Mouse (Mus musculus): ENCODE measurements around the gene Sept14. TPM values are rescaled to one million over a fixed set of nuclear protein-coding genes. Genes with fewer than 3 reads are reported as not detected.

Gene Sept14
- total RNA-seq (2021): not detected

DNA sequence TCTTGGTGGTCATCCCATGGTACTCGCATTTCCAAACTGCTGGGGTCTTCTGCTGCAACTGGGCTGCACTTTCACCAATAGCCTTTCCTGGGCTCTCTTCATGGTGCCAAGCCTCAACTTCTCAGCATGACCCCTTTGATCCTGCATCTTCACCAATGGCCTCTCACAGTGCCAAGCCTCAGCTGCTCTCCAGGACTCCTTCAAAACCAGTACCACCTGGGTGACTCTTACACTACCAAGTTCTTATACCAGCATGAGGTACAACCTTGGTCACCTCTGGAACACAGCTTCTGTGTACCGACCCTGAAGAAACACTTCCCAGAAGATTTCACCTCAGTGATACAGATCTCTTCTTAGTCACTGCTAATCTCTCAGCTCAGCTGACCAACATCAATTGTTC lies at the start of gene Sept14:
Gene Sept14, minus strand, starts transcription at position 101 of the 400 bp plus-strand sequence.
- DNase-seq (ENCODE audit: low spot score in 2 of 2): no peak
- intact Hi-C loops (cut with DNase I): no loop called here

DNA sequence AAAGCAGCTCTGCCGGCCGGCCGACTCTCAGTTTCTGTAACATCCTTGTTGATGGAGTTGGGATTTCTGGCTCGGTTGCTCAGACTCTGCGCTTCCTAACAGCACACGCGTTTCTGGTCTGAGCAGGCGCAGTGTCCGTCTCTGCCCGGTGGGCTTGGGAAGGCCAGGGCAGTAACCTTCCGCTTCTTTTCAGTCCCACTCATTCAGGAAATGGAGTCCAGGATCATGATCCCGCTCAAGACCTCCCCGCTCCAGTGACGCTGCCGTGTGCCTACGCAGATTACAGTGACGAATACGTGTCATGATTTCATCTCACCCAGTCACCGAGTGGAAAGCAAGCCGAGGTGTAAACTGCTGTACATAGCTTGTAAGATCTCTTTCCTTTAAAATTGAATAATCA lies 48.6 kb upstream of the Sept14 start:
- no peak for DNase-seq (ENCODE audit: low spot score in 2 of 2)
- intact Hi-C loops (cut with DNase I): no loop called here

DNA sequence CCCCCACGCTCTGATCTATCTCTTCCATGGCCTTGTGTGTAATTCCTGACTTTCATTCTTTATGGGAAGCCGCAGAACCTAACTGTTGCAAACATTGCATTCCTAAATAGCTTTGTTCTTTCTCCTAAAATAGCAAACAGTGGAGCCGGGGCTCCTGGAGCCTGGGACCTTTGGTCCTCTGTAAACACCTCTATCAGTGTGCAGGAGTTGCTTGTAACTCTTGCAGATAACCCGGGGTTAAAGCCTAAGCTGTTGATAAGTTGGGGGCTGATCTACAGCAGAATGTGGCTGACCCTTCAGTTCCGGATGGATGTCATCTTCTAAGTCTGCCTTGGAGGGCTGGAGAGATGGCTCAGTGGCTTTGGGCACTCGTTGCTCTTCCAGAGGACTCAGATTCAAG lies 35.7 kb upstream of the Sept14 start:
- intact Hi-C loops (cut with DNase I): no loop called here
- no peak for DNase-seq (ENCODE audit: low spot score in 2 of 2)

DNA sequence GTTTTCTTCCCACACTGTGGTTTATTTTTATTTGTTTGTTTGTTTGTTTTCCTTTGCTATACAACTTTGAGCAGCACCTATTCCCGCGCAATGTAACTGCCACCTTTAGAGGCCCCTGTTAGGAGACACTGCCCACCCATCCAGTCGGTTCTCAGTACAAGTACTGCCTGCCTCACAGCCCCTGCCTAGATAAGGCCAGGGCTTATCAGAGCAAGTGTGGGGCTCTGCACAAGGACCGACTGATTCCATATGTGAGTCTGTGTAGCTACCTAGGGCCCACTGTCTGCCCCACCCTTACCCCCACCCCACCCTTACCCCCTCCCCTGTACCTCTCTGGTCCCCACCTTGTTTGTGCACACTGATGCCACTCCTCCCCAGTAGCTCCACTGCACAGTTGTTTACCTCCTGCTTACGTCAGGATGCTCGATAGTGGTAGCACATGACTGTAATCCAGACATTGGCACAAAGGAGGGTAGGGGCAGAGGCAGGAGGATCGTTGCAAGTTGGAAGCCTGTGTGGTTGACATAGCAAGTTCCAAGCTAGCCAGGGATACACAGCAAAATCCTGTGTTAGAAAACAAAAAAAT lies 34.7 kb upstream of the Sept14 start:
- DNase-seq (ENCODE audit: low spot score in 2 of 2): no peak
- intact Hi-C loops (cut with DNase I): no loop called here

DNA sequence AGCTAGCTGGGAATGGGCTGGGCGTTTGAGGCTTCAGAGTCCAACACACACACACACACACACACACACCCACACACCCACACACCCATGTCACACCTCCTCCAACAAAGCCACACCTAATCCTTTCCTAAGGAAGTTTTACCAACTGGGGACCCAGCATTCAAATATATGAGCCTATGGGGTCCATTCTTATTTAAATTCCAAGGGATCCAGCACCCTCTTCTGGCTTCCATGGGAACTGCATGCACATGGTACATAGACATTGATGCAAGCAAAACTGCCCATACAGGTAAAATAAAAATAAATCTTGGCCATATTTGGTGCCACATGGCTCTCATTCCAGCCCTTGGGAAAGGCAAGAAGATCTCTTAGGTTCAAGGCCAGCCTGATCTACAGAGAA lies 32.7 kb upstream of the Sept14 start:
- DNase-seq (ENCODE audit: low spot score in 2 of 2): peak in 1 of 2 experiments; percentile 28
- intact Hi-C loops (cut with DNase I): loop anchor here (2.0 kb wide), 1 partner anchor 128 kb away; no protein-coding TSS in a partner anchor

DNA sequence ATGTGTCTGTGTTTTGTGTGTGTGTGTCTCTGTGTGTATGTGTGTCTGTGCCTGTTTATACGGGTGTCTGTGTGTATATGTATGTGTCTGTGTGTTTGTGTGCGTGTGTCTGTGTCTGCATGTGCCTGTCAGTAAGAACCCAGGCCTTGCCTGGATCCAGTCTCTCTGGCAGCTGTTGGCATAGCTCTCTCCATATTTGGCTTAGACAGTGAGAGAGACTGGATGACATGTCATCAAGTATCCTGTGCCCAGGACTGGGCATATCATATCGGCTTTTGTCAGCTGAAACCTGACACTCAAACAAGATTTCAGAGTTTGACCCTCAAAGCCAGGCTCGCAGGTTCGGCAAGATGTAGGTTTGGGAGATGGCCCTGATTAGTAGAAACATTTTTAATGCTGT lies 22.7 kb upstream of the Sept14 start:
- no peak for DNase-seq (ENCODE audit: low spot score in 2 of 2)
- intact Hi-C loops (cut with DNase I): no loop called here

DNA sequence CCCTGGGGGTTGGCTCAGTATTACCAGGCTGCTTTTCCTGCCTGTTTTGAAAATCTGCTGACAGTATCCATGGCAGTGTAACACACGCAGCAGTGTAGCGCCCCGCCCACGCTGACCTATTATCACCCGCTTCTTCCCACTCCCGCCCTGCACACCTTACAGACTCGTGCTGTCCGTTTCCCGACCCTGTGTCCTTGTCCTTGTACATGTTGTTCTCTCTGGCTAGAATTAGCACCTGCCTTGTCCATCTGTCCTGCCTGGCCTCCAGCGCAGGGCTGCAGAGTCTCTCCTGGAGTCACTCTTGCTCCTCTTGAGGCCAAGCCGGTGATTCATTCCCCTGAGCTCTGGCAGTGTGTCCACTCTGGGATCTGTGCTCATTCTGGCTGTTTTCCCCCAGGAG lies 22.0 kb upstream of the Sept14 start:
- intact Hi-C loops (cut with DNase I): no loop called here
- DNase-seq (ENCODE audit: low spot score in 2 of 2): no peak

DNA sequence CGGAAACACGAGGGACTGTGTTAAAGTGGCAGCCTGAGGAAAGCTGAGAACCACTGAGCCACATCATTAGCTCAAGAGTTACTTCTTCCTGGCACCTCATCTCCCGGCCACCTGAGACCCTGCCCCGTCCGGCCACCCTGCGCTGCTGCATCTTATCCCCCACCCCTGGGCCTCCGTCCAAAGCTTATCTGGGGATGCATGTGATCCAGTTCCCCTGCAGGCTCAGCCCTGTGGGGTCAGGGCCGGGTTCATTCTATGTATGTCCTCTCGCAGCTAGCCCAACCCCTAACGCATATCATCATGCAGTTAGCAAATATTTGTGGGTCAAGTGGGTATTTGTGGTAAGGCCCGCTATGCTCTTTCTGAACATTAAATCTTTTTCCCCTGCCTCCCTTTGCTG lies 21.0 kb upstream of the Sept14 start:
- no peak for DNase-seq (ENCODE audit: low spot score in 2 of 2)
- intact Hi-C loops (cut with DNase I): no loop called here

DNA sequence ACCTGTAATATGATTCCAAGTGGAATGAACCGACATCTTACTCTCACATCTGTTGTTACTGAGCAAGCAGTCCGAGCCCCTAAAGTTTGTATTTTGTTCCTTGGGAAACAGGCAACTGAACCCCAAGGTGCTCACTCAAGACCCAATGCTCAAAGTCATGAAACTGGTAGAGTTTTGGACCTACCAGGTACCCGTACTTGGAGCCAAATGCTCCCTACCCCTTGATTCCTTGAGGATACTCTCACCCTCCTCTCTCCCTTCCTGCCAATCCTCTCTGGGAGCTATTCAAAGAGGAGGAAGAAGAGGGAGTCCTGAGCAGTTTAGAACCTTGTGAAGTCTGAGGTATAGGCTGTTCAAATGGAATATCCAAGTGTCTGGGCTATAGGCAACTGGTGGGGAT lies 18.5 kb upstream of the Sept14 start:
- DNase-seq (ENCODE audit: low spot score in 2 of 2): no peak
- intact Hi-C loops (cut with DNase I): no loop called here

DNA sequence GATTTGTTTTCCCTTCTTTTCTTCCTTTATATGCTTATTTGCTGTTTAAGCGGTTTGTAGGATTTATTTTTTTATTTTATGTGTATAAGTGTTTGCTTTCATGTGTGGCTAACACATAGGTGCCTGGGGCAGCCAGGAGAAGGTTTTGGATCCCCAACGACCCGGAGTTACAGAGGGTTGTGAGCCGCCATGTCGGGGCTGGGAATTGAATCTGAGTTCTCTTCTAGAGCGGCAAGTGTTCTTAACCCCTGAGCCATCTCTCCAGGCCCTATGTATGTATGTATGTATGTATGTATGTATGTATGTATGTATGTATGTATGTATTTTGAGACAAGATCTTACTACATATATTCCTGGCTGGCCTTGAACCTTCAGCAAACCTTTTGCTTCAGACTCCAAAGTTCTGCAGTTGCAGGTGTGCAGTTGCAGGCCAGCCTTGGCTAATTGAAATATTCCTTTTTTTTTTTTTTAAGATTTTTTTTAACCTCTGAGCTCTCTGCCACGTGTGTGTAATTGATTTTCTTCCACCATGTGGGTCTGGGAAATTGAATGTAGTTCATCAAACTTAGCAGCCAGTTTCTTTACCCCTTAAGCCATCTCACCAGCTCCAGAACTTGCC lies 17.6 kb upstream of the Sept14 start:
- intact Hi-C loops (cut with DNase I): loop anchor here (1.0 to 2.0 kb wide), 2 partner anchors 11 to 115 kb away; partner anchors contain the start of gene Mrps17

DNA sequence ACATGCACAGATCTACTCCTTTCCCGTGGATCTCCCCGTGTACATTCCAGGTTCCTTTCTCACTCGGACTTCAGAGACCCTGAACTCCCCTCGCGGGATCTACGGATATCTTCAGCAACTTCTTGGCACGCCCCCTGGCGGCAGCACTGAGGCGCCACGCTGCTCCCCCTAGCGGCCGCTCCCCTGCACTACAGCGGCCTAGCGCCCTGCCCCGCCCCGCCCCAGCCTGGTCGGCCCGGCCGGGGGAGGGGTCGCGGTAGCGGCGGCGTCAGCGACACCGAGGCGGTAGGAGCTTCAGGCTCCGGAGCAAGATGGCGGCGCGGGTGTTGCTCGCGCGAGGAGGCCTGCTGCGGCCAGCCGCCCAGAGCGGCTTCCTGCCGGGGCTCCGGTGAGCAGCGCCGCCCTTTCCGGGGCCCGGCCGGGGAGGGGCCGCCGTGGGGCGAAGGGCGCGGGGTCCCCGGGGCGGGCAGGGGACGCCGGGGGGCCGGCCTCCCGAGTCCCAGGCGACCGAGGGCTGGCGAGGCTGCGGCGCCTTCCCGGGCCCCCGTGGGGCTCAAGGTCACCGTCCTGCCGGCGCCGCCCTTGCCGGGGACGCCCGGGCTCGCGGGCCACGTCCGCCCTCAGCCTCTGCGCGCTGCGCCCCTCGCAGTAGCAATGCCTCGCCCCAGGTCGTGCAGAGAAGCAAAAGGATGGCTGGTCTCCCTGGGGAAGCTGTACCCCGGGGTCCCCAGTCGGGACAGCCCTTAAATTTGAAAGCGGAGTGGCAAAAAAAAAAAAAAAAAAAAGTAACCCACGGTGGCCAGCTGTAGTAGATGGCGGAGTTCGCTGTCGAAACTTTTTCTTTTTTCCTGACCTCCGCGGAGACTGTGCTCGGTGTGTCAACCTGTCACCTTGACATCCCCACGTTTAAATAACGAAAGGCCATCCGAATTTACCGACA lies 16.8 kb upstream of the Sept14 start, which contains the start of gene Nipsnap2:
Gene Nipsnap2, plus strand, starts transcription at position 230 of the 940 bp plus-strand sequence.
- intact Hi-C loops (cut with DNase I): loop anchor here (1.0 to 2.0 kb wide), 2 partner anchors 10 to 114 kb away; partner anchors contain the start of gene Mrps17
- peak; percentile 90 to 92 for DNase-seq (ENCODE audit: low spot score in 2 of 2)

More for the DNA sequence above, 17.6 kb upstream of the Sept14 start:
- no peak for DNase-seq (ENCODE audit: low spot score in 2 of 2)

DNA sequence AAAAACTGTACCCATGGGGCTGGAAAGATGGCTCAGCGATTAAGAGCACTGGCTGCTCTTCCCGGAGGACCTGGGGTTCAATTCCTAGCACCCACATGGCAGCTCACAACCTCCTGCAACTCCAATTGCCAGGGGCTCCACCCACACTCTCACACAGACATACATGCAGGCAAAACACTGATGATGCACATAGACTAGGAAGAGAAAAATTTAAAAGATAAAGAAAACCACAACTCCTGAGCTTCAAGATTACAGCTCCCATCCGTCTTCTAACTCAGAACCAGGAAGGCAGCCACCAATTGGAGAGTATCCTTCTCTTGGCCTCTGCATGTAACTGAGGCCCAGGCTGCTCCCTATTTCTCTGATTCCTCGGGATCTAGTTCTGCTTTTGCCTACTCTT lies 16.0 kb upstream of the Sept14 start:
- intact Hi-C loops (cut with DNase I): loop anchor here (2.0 kb wide), 1 partner anchor 113 kb away; no protein-coding TSS in a partner anchor
- no peak for DNase-seq (ENCODE audit: low spot score in 2 of 2)

DNA sequence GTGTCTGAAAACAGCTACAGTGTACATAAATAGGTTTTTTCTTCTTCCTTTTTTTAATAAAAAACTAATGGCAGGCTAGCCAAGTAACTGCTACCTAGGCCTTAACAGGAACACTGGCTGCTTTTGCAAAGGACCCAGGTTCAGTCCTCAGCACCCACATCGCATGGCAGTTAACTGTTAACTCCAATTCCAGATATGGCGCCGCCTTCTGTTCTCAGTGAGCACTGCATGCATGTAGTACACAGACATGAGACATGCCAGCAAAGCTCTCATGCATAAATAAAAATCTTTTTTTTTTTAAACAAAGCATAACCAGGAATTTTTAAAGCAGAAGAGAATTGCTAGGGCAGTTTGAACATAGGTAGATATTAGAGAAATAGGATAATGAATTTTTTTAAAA lies 11.9 kb upstream of the Sept14 start:
- DNase-seq (ENCODE audit: low spot score in 2 of 2): no peak
- intact Hi-C loops (cut with DNase I): no loop called here

DNA sequence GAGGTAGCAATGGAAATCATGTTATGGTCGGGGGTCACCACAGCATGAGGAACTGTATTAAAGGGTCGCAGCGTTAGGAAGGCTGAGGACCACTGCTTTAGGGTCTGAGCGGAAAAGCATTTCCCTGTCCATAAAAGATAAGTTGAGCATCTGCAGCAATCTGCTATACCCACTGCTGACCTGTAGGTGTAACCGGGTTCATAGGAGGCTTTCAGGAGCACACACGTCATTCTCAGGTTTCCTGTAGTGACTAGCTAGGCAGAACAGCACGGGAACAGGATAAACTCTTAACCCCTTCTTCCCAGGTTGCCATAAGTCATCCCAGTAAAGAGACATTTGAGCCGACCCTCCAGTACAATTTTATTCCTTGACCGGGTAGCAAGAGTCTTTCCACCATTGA lies 8.7 kb upstream of the Sept14 start:
- intact Hi-C loops (cut with DNase I): loop anchor here (5.0 to 10.0 kb wide), 2 partner anchors 45 to 538 kb away; partner anchors contain the start of genes Sbds, Tyw1 and Zfp11
- DNase-seq (ENCODE audit: low spot score in 2 of 2): no peak

DNA sequence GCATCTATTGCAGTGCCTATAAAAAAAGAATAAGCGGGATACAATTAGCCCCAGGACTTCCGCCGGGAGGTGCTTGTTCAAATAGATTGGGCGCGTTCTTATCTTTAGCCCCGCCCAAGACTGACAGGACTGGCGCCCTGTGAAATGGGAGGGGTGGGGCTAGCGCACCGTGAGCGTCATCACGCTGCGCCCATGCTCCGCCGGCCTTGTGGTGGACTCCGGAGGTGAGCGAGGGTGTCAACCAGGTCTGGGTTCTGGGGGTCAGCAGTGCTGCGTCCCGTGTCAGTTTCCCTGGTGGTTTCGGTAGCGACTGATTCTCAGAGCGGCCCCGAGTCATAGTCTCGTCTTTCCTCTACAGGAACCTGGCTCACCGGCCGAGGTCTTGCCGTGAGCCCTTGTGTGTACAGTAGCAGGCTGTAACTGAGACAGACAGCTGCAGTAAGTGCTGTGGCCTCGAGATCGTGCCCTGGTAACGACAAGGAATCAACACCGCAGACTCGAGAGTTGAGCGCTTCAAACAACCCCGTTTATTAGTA lies 7.1 kb upstream of the Sept14 start, which contains the start of gene Mrps17:
Gene Mrps17, plus strand, starts transcription at position 172 of the 536 bp plus-strand sequence.
- intact Hi-C loops (cut with DNase I): loop anchor here (1.0 to 10.0 kb wide), 3 partner anchors 10 to 539 kb away; partner anchors contain the start of genes Nipsnap2, Sbds, Tyw1 and Zfp11
- DNase-seq (ENCODE audit: low spot score in 2 of 2): peak; percentile 90 to 96

DNA sequence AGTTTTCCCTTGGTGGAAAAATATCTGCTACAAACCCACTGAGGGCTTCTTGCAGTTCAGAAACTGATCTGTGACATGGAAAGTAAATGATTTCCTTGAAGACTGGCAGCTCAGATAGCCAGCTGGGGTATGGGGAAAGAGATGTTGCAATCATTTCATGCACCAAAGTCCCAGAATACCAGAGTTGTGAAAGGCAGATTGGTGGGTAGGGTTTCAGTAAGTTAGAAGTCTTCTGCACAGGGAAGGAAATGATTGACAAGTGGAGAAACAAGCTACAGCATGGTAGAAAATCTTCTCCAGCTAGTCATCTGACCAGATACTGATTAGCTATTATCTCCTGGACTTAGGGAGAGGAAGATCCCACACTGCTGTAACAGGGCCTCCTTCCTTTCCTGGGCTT lies 4.9 kb downstream of the Sept14 start:
- no peak for DNase-seq (ENCODE audit: low spot score in 2 of 2)
- intact Hi-C loops (cut with DNase I): no loop called here

DNA sequence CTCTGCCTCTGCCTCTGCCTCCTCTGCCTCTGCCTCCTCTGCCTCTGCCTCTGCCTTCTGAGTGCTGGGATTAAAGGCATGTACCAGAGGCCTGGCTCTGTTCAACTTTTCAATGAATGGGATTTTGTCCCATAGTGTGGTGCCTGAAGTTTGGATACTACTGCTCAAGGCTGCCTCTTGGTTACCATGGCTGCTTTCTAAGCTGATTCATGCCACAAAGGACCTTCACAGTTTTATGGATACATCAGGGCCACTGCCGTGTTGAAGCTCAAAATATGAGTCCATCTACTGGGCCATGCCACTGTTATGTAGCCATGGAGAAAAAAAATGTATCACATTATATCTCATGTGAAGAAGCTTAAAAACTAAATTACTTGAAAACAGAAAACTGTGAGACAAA lies 6.6 kb downstream of the Sept14 start:
- intact Hi-C loops (cut with DNase I): no loop called here
- DNase-seq (ENCODE audit: low spot score in 2 of 2): no peak

DNA sequence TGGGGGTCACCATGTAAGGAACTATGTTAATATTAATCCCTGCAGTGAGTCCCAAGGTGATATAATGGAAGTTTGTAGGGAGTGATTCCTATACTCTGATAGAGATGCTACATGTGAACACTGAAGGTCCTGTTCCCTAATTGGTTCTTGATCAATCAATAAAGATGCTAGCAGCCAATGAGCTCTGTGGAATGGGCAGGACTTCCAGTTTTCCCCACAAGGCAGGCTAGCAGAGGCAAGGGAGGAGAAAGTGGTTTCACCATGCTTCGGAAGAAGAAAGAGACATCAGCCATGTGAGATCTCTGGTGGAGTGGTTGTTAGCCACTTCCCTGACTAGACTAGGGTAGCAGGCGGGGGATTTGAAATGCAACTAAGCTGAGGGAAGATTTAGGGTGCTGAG lies 7.8 kb downstream of the Sept14 start:
- DNase-seq (ENCODE audit: low spot score in 2 of 2): no peak
- intact Hi-C loops (cut with DNase I): no loop called here

DNA sequence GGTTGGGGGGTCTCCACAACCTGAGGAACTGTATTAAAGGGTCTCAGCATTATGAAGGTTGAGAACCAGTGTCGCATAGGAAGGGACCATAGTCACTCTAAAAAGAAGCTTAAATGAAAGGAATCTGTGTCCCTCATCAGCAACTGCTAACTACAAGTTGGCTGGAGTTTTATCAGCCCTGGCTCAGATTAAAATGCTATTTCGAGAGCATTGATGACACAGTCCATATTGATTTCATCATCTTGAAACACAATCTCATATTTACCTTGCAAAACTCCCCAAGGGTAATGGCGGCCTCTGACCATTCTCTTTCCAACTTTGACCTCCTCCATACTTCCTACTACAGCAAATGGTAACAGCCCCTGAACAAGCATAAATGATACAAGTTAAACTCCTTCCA lies 17.8 kb downstream of the Sept14 start:
- intact Hi-C loops (cut with DNase I): no loop called here
- DNase-seq (ENCODE audit: low spot score in 2 of 2): no peak

DNA sequence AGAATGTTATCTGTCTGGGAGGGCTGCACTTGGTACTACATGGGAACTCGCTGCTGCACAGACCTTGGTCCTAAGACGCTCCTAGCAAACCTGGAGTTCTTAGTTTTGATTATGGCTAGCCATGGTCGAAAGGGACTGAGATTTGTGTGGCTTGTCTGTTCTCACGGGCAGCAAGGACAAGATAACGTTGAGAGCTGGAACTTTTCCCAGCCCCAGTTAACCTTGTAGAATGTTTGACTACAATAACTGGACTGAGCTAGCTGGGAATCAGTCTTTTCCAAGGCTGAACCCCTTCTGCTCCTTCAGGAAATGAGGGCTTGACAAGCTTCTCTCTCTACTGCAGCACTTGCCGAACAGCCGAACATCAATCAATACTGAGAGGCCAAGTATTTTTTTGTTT lies 20.7 kb downstream of the Sept14 start:
- intact Hi-C loops (cut with DNase I): no loop called here
- no peak for DNase-seq (ENCODE audit: low spot score in 2 of 2)

Data from left cerebral cortex, postnatal 25 days (tissue).